Mouse (Mus musculus) liver, postnatal 0 days (tissue): ENCODE measurements around the gene Gpr84.

ENCODE experiments used
- CTCF ChIP-seq: sonication (generic); IDR thresholded peaks from 2 replicates; pipeline ENCODE4 v1.5.1; 2016; ENCODE audit warnings: antibody characterized with exemption, low read depth
- EP300 ChIP-seq: IDR thresholded peaks from 2 replicates; pipeline ENCODE4 v1.6.1; 2016; ENCODE audit warnings: antibody characterized with exemption, low read depth, mild to moderate bottlenecking

DNA sequence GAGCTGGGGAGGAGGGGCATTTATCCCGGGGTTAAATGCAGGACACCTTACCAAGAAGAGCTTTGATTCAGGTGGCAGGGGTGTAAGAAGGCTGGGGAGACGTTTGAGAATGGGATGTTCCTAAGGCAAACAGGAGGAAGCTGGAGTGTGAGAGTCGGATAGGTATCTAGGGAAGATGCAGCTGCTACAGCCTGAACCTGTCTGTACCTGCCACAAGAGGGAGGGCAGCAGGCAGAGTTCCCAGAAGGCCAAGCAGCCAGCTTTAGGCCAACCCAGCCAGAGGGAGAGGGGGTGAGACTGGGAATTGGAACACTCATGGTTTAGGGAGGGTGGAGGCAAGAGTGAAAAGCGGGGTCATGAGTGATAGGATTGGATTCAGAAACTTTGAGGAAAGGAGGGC, 30.4 kb upstream of the Gpr84 start:
- TF ChIP-seq CTCF = peak; percentile 40; the same call in 1 of the 2 replicates
- TF ChIP-seq EP300 = no peak
